Mouse (Mus musculus): ENCODE results near the gene Psmb2. TPM values are rescaled to one million over a fixed set of nuclear protein-coding genes. Genes with fewer than 3 reads are reported as not detected.

Gene Psmb2
- polyA plus RNA-seq, 1 experiment from 2014 or later: 465 TPM

- WGBS: 37% methylated on average over 13 of the region's 13 CpGs
- Histone ChIP-seq H3K9ac (ENCODE audit: low read depth, low read length) (no peak overlapping the region), H3K4me2 (ENCODE audit: low read depth, low read length) (no peak overlapping the region), H3K27me3 (replicated peaks; ENCODE audit: control insufficient read depth, insufficient read depth, low read length) (no peaks in the 10 kb centered on the region), H3K27ac (replicated peaks; ENCODE audit: low read depth, low read length) (no peak overlapping the region), H3K4me1 (ENCODE audit: control insufficient read depth, insufficient read depth, low read length) (0 out of 2 replicates have a peak, but pooled peaks cover 7% of the 10 kb centered on the region), H3K9me3 (ENCODE audit: control insufficient read depth, low read length) (no peaks in the 10 kb centered on the region), H3K4me3 (ENCODE audit: low read depth, low read length) (no peak overlapping the region), H3K36me3 (ENCODE audit: control insufficient read depth, insufficient read depth, low read length) (peaks cover 52% of the 10 kb centered on the region)
- DNase-seq (ENCODE audit: low spot score) (peak; percentile 59), ATAC-seq (ENCODE audit: low read depth) (no peak; the same call in 1 of the 2 replicates)
These were observed 68.2 kb downstream of the Psmb2 start for GRCm38 (mm10) chr4:126745506-126746193.

- no peak for DNase-seq (ENCODE audit: low spot score)
- peaks cover 52% of the 10 kb centered on the region for H3K36me3 ChIP-seq (ENCODE audit: control insufficient read depth, insufficient read depth, low read length)
These were observed 68.9 kb downstream of the Psmb2 start for GRCm38 (mm10) chr4:126746194-126746840.

GRCm38 (mm10) chr4:126748381-126748780 lies 71.0 kb downstream of the Psmb2 start:
- ATAC-seq (ENCODE audit: low read depth): no peak
- H3K36me3 ChIP-seq (ENCODE audit: control insufficient read depth, insufficient read depth, low read length): peaks cover 52% of the 10 kb centered on the region
- peaks cover 19% of the 10 kb centered on the region for H3K4me1 ChIP-seq (ENCODE audit: control insufficient read depth, insufficient read depth, low read length)
- H3K27ac ChIP-seq (replicated peaks; ENCODE audit: low read depth, low read length): no peak overlapping the region
- no peak overlapping the region for H3K4me3 ChIP-seq (ENCODE audit: low read depth, low read length)
- 96% methylated on average over 8 of the region's 8 CpGs for WGBS
- H3K4me2 ChIP-seq (ENCODE audit: low read depth, low read length): no peak overlapping the region
- H3K9ac ChIP-seq (ENCODE audit: low read depth, low read length): 0 out of 2 replicates have a peak overlapping the region, but pooled peaks have one; percentile 30
- H3K27me3 ChIP-seq (replicated peaks; ENCODE audit: control insufficient read depth, insufficient read depth, low read length): no peaks in the 10 kb centered on the region
- H3K9me3 ChIP-seq (ENCODE audit: control insufficient read depth, low read length): no peaks in the 10 kb centered on the region
- DNase-seq (ENCODE audit: low spot score): no peak

More at GRCm38 (mm10) chr4:126746194-126746840, 68.9 kb downstream of the Psmb2 start:
- no peak overlapping the region for H3K4me2 ChIP-seq (ENCODE audit: low read depth, low read length)
- H3K9ac ChIP-seq (ENCODE audit: low read depth, low read length): no peak overlapping the region
- no peak overlapping the region for H3K27ac ChIP-seq (replicated peaks; ENCODE audit: low read depth, low read length)
- no peak for ATAC-seq (ENCODE audit: low read depth)
- H3K9me3 ChIP-seq (ENCODE audit: control insufficient read depth, low read length): no peaks in the 10 kb centered on the region
- no peak overlapping the region for H3K4me3 ChIP-seq (ENCODE audit: low read depth, low read length)
- 78% methylated on average over 10 of the region's 10 CpGs for WGBS
- no peaks in the 10 kb centered on the region for H3K27me3 ChIP-seq (replicated peaks; ENCODE audit: control insufficient read depth, insufficient read depth, low read length)
- H3K4me1 ChIP-seq (ENCODE audit: control insufficient read depth, insufficient read depth, low read length): 0 out of 2 replicates have a peak, but pooled peaks cover 7% of the 10 kb centered on the region

- 0 out of 2 replicates have a peak overlapping the region, but pooled peaks have one; percentile 34 for H3K9ac ChIP-seq (ENCODE audit: low read depth, low read length)
- no peaks in the 10 kb centered on the region for H3K9me3 ChIP-seq (ENCODE audit: control insufficient read depth, low read length)
- WGBS: 86% methylated on average over 10 of the region's 11 CpGs
- ATAC-seq (ENCODE audit: low read depth) (no peak), DNase-seq (ENCODE audit: low spot score) (no peak)
- H3K36me3 ChIP-seq (ENCODE audit: control insufficient read depth, insufficient read depth, low read length): peaks cover 50% of the 10 kb centered on the region
- no peaks in the 10 kb centered on the region for H3K27me3 ChIP-seq (replicated peaks; ENCODE audit: control insufficient read depth, insufficient read depth, low read length)
- H3K4me2 ChIP-seq (ENCODE audit: low read depth, low read length): peak overlapping the region; percentile 28; the same call in 1 of the 2 replicates
- H3K27ac ChIP-seq (replicated peaks; ENCODE audit: low read depth, low read length): no peak overlapping the region
- H3K4me3 ChIP-seq (ENCODE audit: low read depth, low read length): no peak overlapping the region
- peaks cover 23% of the 10 kb centered on the region for H3K4me1 ChIP-seq (ENCODE audit: control insufficient read depth, insufficient read depth, low read length)
These were observed 72.1 kb downstream of the Psmb2 start for GRCm38 (mm10) chr4:126749553-126749952.

- no peak overlapping the region for H3K27ac ChIP-seq (replicated peaks; ENCODE audit: low read depth, low read length)
- H3K9ac ChIP-seq (ENCODE audit: low read depth, low read length): no peak overlapping the region
- ATAC-seq (ENCODE audit: low read depth) (no peak), DNase-seq (ENCODE audit: low spot score) (peak; percentile 53)
- 80% methylated on average over 23 of the region's 26 CpGs for WGBS
- peaks cover 45% of the 10 kb centered on the region for H3K36me3 ChIP-seq (ENCODE audit: control insufficient read depth, insufficient read depth, low read length)
- H3K9me3 ChIP-seq (ENCODE audit: control insufficient read depth, low read length): no peaks in the 10 kb centered on the region
- H3K4me1 ChIP-seq (ENCODE audit: control insufficient read depth, insufficient read depth, low read length): peaks cover 28% of the 10 kb centered on the region
- H3K4me3 ChIP-seq (ENCODE audit: low read depth, low read length): no peak overlapping the region
- H3K4me2 ChIP-seq (ENCODE audit: low read depth, low read length): peak overlapping the region; percentile 28; the same call in 1 of the 2 replicates
- H3K27me3 ChIP-seq (replicated peaks; ENCODE audit: control insufficient read depth, insufficient read depth, low read length): no peaks in the 10 kb centered on the region
These were observed 72.7 kb downstream of the Psmb2 start for GRCm38 (mm10) chr4:126750046-126750683.

GRCm38 (mm10) chr4:126750863-126751555 lies 73.6 kb downstream of the Psmb2 start:
- Histone ChIP-seq H3K27ac (replicated peaks; ENCODE audit: low read depth, low read length) (no peak overlapping the region), H3K36me3 (ENCODE audit: control insufficient read depth, insufficient read depth, low read length) (peaks cover 37% of the 10 kb centered on the region), H3K4me1 (ENCODE audit: control insufficient read depth, insufficient read depth, low read length) (peaks cover 28% of the 10 kb centered on the region), H3K27me3 (replicated peaks; ENCODE audit: control insufficient read depth, insufficient read depth, low read length) (no peaks in the 10 kb centered on the region), H3K4me3 (ENCODE audit: low read depth, low read length) (no peak overlapping the region), H3K4me2 (ENCODE audit: low read depth, low read length) (peak overlapping the region; percentile 99), H3K9me3 (ENCODE audit: control insufficient read depth, low read length) (no peaks in the 10 kb centered on the region), H3K9ac (ENCODE audit: low read depth, low read length) (no peak overlapping the region)
- 65% methylated on average over 8 of the region's 8 CpGs for WGBS
- DNase-seq (ENCODE audit: low spot score) (no peak), ATAC-seq (ENCODE audit: low read depth) (no peak)

- no peak for DNase-seq (ENCODE audit: low spot score)
- ATAC-seq (ENCODE audit: low read depth): no peak
- WGBS: 58% methylated on average over 10 of the region's 10 CpGs
- peak overlapping the region; percentile 85 for H3K9ac ChIP-seq (ENCODE audit: low read depth, low read length)
- H3K4me1 ChIP-seq (ENCODE audit: control insufficient read depth, insufficient read depth, low read length): peaks cover 28% of the 10 kb centered on the region
- H3K9me3 ChIP-seq (ENCODE audit: control insufficient read depth, low read length): no peaks in the 10 kb centered on the region
- peaks cover 32% of the 10 kb centered on the region for H3K36me3 ChIP-seq (ENCODE audit: control insufficient read depth, insufficient read depth, low read length)
- peak overlapping the region; percentile 92 for H3K4me3 ChIP-seq (ENCODE audit: low read depth, low read length)
- no peak overlapping the region for H3K27ac ChIP-seq (replicated peaks; ENCODE audit: low read depth, low read length)
- H3K27me3 ChIP-seq (replicated peaks; ENCODE audit: control insufficient read depth, insufficient read depth, low read length): no peaks in the 10 kb centered on the region
- peak overlapping the region; percentile 99 for H3K4me2 ChIP-seq (ENCODE audit: low read depth, low read length)
These were observed 74.2 kb downstream of the Psmb2 start for GRCm38 (mm10) chr4:126751556-126752023.

- Histone ChIP-seq H3K27ac (replicated peaks; ENCODE audit: low read depth, low read length) (no peak overlapping the region), H3K4me2 (ENCODE audit: low read depth, low read length) (peak overlapping the region; percentile 99), H3K4me3 (ENCODE audit: low read depth, low read length) (peak overlapping the region; percentile 92), H3K36me3 (ENCODE audit: control insufficient read depth, insufficient read depth, low read length) (peaks cover 26% of the 10 kb centered on the region), H3K9me3 (ENCODE audit: control insufficient read depth, low read length) (no peaks in the 10 kb centered on the region), H3K27me3 (replicated peaks; ENCODE audit: control insufficient read depth, insufficient read depth, low read length) (no peaks in the 10 kb centered on the region), H3K9ac (ENCODE audit: low read depth, low read length) (peak overlapping the region; percentile 85), H3K4me1 (ENCODE audit: control insufficient read depth, insufficient read depth, low read length) (peaks cover 28% of the 10 kb centered on the region)
- DNase-seq (ENCODE audit: low spot score): no peak
- no peak for ATAC-seq (ENCODE audit: low read depth)
- WGBS: 3% methylated on average over 13 of the region's 13 CpGs
These were observed 74.7 kb downstream of the Psmb2 start for GRCm38 (mm10) chr4:126752024-126752607.
